Mouse (Mus musculus): ENCODE data around the gene Bcl2l13.

Bcl2l13 gene

DNA sequence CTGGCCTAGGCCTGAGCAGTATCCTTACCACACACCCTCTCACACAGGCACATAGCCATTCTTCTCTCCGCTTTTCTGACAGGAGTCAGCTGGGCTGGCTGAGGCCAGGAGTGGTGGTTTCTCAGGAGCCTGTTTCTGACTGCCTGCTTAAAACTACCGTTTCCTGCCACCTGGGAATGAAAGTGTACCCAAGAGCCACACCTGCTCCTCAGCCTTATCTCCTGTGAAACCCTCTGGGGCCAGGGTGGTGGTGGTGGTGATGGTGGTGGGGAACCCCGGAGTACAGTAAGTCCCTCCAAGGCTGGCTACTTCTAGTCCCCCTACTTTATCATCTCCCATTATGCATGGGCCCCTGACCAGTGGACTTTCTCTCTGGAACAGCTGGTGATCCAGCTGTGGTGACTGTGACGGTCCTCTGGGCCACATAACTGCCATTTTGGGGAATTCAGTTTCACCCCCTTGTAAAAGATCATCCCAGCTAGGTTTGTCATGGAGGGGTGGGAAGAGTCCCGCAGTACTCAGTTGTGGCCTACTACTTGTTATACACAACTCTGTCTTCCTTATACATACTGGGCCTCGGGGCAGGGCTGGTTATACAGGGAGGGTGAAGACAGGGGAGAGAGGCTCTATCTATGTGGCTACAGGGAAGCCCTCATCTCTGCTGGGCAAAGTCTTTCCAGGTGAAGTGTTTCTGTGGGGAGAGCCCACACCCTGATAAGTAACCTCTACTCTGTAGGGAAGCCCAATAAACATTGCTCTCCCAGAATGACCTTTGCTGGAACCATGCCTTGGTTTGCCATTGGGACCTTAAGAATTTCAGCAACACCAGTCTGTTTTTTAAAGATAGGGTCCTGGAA lies 94.7 kb downstream of the Bcl2l13 start:
- no peak for DNase-seq

- no peak for DNase-seq
Observed at GRCm38 (mm10) chr6:120932597-120932996, 96.6 kb downstream of the Bcl2l13 start.

DNA sequence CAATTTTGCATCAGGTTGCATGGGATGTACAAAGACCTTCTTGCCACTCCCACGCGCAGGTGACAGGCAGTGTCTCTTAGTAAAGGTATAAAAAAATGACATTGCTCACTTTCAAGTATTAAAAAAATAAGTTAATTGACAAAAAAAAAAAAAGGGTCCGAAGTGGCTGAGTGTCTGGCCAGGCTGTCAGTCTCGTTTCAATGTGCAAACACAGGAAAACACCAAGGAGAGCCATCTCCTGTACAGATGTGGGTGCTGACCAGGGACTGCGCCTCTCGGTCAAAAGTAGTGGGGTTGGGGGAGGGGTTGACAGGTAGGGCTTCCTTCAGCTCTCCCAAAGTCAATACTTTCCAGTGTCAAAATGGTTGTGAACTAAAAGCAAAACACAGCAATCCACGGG lies 97.7 kb downstream of the Bcl2l13 start:
- no peak for DNase-seq

DNA sequence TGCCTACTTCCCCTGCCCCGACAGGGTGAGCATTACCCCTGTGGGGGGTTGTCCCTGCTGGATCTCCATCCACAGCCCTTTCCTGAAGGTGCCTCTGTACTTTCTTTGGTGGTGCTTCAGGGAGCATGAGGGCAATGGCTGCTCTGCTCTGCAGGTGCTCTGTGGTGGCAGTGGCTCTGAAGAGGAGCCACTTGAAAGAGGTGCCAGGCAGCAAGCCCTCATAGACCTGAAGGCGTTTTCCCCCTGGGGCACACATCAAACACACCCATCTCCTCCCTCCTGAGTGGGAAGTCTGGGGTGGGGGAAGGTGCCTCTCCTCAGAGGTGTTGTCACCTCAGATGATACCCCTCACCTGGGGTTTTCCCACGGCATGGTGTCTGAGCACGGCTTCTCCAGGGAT lies 98.2 kb downstream of the Bcl2l13 start:
- no peak for DNase-seq

DNA sequence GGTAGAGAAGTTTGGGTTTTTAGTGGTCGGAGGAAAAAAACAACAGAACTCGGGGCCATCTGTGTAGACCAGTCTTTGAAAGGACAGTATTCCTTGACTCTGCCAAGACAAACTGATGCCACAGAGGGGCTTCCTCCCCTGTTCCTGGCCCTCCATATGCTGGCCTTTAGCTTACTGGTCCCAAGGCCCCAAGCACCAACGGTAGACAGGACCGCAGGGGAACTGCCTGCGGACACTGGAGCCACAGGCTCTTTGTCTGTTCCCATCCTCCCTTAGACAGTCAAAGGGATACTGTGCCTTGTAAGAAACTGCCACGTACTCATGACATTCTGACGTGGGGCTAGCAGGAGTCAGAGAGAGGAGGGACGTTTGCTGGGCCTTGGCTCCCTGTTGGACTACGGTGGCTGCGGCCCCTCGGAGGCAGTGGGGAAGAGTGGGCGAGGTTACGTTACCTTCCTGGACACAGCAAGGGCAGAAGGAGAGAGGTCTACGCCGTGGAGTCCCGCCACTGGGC lies 101.1 kb downstream of the Bcl2l13 start:
- DNase-seq, result no peak

- DNase-seq, result no peak
Observed at GRCm38 (mm10) chr6:120937999-120938608, 102.1 kb downstream of the Bcl2l13 start.

DNA sequence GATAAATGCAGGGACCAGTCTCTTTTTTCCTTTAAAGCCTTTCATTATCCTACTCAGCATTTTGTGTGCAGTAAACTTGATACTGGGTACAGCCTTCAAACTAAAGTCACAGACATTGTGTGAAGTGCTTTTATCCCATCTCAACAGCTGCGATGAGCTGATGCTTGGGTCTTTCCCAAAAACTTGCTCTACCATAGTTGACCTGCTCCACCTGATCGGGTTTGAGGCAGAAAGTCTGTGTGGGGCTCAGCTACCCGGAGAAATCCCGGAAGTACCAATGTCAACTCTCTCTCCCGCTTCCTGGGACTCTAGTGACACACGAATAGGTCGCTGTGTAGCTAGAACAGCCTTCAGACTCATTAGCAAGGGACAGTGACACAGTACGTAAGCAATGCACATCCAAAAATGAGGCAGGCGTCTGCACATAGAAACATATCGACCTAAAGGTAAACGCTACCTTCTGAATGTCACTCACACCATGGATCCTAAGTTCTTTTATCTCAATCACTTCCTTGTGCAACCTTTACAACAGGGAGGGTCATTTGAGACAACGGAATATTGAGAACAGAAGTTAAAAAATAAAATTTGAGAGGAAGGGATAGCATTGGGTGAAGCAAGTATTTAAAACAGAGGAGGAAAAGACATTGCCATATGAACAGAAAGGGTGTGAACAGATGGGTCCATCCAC lies 102.9 kb downstream of the Bcl2l13 start:
- no peak for DNase-seq

- no peak for DNase-seq
Observed at GRCm38 (mm10) chr6:120939783-120940182, 103.8 kb downstream of the Bcl2l13 start.

DNA sequence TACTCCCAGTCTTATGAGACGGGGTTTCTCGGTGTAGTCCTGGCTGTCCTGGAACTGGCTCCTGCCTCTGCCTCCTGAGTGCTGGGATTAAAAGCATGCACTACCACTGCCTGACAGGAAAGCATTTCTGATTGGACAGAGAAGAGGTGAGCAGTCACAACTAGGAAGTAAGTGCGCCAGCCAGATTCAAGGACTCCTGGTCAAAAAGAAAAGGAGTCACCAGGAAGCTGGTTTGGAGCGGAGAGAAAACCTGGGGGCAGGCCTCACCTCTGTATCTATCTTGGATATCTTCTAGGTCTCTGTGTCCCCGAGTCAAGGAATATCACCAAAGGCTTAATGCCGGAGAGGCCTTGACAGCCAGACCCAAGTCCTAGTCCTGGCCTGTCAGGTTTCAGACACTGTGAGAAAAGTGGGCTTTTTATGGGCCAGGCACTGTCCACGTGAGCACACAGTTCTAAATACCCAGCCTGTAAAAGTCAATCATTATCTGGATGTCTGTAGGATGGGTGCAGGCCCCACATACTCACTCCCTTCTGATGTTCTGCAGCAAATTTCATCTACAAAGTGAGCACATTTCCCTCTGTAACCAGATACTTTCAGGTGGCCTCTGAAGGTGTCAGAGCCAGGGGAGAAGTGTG lies 104.6 kb downstream of the Bcl2l13 start:
- DNase-seq, result no peak

DNA sequence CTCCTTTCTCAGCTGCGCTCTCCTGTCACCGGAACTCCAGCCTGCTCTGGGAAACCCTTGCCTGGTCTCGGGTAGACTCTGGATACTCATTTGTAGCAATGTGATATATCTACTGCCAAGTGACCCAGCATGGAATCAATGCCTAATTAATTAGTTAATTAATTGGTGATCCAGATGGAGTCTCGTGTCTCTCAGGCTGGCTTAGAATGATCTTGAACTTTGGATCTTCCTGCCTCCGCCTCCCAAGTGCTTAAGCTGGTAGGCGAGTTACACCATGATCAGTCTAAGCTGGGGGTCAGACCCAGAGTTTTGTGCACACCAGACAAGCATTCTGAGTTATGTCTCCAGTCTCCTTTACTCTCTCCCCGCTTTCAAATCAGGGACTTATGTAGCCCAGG lies 105.1 kb downstream of the Bcl2l13 start:
- DNase-seq, result no peak

- DNase-seq, result no peak
Observed at GRCm38 (mm10) chr6:120941575-120941974, 105.6 kb downstream of the Bcl2l13 start.
